Mouse (Mus musculus) spleen, postnatal 4 days (tissue): ENCODE measurements around the gene Lrsam1.

Experiments
- DNase-seq, 2 experiments: peaks; one replicate each; pipeline ENCODE4 v3.0.0; 2022; ENCODE audit warnings: low spot score in 2 of 2

Gene Lrsam1

GRCm38 (mm10) chr2:32926330-32927075 lies 34.9 kb downstream of the Lrsam1 start:
- no peak for DNase-seq

DNA sequence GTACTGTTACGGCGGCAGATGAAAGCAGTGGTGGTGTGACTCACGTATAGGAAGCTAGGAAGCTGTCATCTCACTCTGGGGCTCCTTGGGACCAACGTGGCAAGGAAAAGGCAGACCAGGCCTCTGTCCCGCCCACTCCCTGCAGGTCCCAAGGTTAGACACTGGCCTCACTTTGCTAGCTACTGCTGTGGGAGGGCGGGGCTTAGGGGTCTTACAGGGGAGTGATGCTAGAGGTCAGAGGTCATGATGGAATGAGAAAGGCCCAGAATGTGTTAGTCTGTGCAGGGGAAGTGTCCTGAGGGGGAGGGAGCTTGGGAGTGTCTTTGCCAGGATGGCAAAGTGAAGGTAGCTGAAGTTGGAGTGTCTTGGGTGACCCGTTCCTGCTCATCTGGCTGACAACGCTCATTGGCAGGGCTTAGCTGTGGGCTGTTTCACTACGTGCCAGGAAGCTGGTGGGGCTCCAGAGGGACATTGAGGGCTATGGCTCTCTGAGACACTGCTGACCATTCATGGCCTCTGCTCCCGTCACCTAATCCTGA lies 37.0 kb downstream of the Lrsam1 start:
- DNase-seq: no peak

GRCm38 (mm10) chr2:32923551-32924250 lies 37.7 kb downstream of the Lrsam1 start:
- no peak for DNase-seq

DNA sequence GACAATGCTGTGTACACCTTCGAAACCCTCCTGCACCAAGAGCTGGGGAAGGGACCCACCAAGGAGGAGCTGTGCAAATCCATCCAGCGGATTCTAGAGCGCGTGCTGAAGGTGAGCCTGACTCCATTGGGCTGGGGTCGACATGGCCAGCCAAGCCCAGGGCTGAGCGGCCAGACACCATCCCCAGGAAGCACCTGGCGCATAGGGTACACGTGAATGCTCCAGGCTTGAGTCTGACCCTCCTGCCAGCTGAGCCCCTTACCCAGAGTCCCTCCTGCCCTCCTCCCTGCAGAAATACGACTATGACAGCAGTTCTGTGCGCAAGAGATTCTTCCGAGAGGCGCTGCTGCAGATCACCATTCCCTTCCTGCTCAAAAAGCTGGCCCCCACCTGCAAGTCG lies 38.9 kb downstream of the Lrsam1 start:
- no peak for DNase-seq

- DNase-seq: no peak
These were observed 39.5 kb downstream of the Lrsam1 start for GRCm38 (mm10) chr2:32921801-32922380.

DNA sequence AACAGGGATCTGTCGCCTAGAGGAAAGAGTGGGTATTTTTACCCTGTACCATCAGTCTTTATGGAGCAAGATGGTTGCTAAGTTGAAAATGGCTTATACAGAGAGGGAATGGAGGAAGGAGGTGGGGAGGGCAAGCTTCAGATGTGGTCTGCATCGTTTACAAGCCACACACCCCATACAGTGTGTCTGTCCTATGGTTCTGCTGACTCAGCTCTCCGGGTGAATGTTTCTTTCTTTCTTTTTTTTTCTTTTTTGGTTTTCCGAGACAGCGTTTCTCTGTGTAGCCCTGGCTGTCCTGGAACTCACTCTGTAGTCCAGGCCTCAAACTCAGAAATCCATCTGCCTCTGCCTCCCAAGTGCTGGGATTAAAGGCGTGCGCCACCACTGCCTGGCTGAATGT lies 40.2 kb downstream of the Lrsam1 start:
- DNase-seq: no peak

DNA sequence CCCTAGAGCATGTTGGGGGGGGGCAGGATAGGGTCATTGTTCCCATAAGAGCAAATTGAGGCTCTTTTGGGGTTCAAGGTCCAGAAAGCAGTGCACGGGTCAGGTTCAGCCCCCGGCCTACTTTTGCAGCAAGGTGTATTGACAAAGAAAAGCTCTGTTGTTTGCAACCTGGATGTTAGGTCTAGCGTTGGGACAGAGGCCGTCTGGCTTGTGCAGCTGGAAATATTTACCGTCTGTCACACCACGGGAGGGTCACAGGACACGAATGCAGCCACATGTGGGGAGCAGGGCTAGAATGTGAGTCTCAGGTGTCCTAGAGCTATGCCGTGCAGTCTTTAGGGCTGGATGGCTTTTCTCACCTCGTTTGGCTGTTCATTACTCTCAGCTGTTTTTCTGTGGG lies 43.0 kb downstream of the Lrsam1 start:
- no peak for DNase-seq

DNA sequence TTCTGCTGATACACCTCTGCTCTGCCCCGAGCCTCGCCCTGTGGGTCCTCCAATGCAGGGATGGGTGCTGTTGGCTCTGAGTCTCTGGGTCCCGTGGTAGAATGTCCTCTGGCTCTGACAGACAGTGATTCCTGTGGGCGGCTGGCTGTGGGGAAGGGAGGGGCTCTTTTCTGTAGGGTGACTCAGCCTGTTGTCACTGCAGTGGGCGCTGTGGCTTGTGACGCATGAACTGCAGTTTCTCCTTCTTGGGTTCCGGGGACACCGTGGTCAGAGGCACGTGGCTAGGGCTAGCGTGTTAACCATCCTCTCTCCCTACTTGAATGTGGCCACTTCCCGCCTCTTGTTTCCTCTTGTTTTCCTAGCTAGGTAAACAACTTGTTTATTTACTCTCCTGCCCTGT lies 43.9 kb downstream of the Lrsam1 start:
- peak in 1 of 2 experiments; percentile 32 for DNase-seq

DNA sequence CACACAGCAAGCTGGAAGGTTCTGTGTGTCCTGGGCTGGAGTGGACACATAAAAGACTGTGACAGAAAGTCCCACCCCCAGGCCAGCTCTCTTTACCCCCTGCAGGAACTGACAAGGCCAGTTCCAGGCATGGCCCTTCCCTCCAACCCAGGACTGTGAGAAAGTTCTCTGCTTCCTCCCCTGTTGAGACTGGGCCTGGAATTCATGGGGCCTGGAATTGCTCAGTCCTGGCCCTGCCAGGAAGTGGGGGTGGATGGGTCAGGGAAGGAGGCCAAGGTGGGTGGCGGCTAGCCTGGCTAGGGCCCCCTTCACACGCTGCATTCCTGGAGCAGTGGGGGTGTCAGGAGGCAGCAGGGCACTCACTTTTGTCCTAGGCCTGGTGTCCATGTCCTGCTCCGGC lies 46.5 kb downstream of the Lrsam1 start:
- no peak for DNase-seq

- no peak for DNase-seq
These were observed 47.1 kb downstream of the Lrsam1 start for GRCm38 (mm10) chr2:32914362-32914761.

DNA sequence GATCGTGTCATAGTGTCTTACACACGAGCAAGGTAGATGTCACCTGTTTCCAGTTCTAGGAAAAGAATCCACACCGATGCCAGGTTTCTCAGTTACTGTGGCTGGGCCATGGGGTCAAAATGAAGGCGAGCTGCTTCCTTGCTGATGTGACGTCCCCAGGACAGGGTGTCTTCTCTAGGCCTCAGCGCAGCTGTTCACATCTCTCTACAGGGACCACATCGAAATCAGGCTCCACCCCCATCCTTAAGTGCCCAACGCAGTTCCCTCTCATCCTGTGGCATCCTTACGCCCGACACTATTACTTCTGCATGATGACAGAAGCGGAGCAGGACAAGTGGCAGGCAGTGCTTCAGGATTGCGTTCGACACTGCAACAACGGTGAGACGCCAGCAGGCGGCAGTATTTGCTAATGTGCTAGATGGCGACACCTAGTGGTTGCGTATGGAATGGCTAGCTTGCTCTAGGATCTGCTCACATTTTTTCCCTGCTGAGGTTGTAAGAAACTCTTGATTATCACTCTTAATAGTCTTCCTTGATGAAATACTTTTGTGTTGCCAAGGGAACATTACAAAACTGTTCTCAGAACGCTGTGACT lies 49.1 kb downstream of the Lrsam1 start:
- peak; percentile 80 to 95 for DNase-seq

DNA sequence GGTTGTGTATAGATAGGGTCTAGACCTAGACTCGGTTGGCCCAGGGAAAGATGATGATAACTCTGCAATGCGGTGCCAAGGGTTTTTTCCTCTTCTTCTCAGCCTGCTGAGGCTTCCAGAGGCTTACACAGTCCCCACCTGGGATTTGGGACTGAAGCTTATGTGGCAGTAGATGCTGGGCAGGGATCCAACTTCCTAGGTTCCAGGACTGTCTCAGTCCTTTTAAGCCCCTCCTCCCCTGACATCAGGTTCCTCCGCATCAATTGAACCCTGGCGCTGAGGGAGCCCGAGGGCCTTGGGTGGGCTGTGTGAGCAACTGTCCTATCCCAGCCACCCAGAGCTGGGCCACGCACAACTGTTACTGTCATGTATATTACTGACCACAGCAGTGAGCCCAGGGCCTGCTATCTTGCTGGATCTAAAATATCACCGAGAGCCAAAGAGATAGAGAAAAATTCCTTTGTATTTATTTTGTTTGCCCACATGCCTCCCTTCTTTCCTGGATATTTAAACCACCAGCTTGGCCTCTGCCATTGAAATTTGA lies 49.7 kb downstream of the Lrsam1 start:
- no peak for DNase-seq

- DNase-seq: no peak
These were observed 52.6 kb downstream of the Lrsam1 start for GRCm38 (mm10) chr2:32908796-32909195.

GRCm38 (mm10) chr2:32908272-32908671 lies 53.1 kb downstream of the Lrsam1 start:
- DNase-seq: no peak

- no peak for DNase-seq
These were observed 54.0 kb downstream of the Lrsam1 start for GRCm38 (mm10) chr2:32907442-32907841.

DNA sequence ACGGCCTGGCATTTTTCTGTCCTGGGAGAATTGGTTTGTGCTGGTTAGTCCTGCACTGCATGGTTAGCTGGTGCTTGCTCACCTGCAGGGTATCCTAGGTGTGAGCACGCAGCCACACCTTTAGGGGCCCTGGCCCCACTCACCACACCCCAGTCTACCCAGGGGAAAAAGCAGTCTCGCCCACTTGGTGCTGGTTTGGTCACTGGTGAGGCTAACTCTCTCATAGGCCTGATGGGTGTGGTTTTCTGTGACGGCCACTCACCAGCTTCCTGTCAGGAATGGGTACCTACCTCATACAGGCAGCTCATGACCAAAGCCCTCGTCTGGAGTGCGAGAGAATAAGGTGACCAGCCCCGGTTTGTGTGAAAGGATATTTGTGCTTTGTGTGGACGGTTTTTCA lies 56.1 kb downstream of the Lrsam1 start:
- no peak for DNase-seq

GRCm38 (mm10) chr2:32904637-32905036 lies 56.8 kb downstream of the Lrsam1 start:
- DNase-seq: no peak

GRCm38 (mm10) chr2:32903470-32903869 lies 57.9 kb downstream of the Lrsam1 start:
- no peak for DNase-seq

GRCm38 (mm10) chr2:32902126-32902525 lies 59.3 kb downstream of the Lrsam1 start:
- DNase-seq: no peak

DNA sequence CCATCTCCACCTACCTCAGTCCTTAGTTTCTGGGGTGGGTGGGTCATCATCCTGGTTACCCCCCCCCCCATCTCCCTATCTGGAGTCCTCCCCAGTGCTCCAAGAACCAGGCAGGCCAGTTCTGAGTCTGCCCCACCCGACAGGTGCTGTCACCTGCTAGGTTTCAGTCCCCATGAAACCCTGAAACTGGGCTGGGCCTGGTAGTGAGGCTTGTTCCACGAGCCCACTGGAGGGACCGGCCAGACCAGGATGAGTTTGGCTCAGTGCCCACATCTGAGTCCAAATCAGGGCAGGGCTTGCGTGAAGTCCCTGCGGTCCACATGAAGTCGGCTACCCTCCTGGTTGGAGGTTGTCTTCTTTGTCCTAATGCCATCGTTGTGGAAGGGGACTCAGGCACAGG lies 62.4 kb downstream of the Lrsam1 start:
- no peak for DNase-seq

DNA sequence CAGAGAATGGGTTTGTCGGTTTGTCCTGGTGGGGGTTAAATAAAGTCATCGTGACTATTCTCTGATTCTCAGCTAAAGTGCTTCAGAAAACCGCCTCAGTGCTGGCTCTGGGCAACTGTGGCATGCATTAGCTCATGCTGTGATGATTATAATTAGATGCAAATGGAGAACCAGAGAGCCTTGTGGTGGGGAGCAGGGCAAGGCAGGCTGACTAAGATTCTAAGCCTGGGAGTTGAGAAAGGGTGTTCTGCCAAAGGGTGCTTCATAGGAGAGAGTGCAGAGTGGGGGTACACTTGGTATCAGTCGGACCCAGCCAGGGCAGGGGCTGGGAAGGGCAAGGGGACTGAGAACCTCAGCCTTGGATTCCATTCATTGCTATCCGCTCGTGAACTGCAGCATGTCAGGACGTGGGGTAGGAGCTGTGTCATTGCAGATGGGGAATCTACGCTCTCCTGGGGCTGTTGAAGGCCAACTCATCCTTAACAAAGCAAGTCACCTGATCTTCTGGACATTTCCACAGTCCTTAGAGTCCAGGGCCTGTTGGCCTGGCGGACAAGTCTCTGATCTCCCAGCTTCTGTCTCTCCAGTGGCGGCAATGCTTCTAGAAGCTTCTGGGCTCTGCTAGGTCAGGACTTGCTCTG lies 64.8 kb downstream of the Lrsam1 start:
- DNase-seq: no peak
